Mouse (Mus musculus) hindbrain, embryonic 12.5 days (tissue): ENCODE results near the gene Ikzf1. TPM values are rescaled to one million over a fixed set of nuclear protein-coding genes. Genes with fewer than 3 reads are reported as not detected.
A peak's percentile ranks its signal among the peaks of the same experiment; 100 is the strongest.

ENCODE experiments used
- ATAC-seq: fragments of 200-750 bp; cut with Nextera tagmentation; 2 replicates; pipeline ENCODE4 v1.8.0; 2017; ENCODE audit warnings: moderate TSS enrichment; ENCODE audit not compliant: low FRiP score
- H3K27ac ChIP-seq: fragments of 300-500 bp; sonication (generic); 2 replicates; pipeline ENCODE4 v1.5.1; 2016; ENCODE audit warnings: mild to moderate bottlenecking
- H3K27me3 ChIP-seq: fragments of 300-500 bp; sonication (generic); 2 replicates; pipeline ENCODE4 v1.6.1; 2016; ENCODE audit warnings: mild to moderate bottlenecking
- H3K36me3 ChIP-seq: fragments of 300-500 bp; sonication (generic); 2 replicates; pipeline ENCODE4 v1.6.1; 2016; ENCODE audit warnings: mild to moderate bottlenecking
- H3K4me1 ChIP-seq: fragments of 300-500 bp; sonication (generic); 2 replicates; pipeline ENCODE4 v1.6.1; 2016
- H3K4me2 ChIP-seq: fragments of 300-500 bp; sonication (generic); replicated peaks from 2 replicates; pipeline ENCODE4 v1.6.1; 2016; ENCODE audit warnings: mild to moderate bottlenecking
- H3K4me3 ChIP-seq: fragments of 300-500 bp; sonication (generic); 2 replicates; pipeline ENCODE4 v1.5.1; 2016; ENCODE audit warnings: mild to moderate bottlenecking
- H3K9ac ChIP-seq: fragments of 300-500 bp; sonication (generic); 2 replicates; pipeline ENCODE4 v1.6.1; 2016; ENCODE audit warnings: mild to moderate bottlenecking, moderate library complexity
- H3K9me3 ChIP-seq: fragments of 300-500 bp; sonication (generic); replicated peaks from 2 replicates; pipeline ENCODE4 v1.6.1; 2016; ENCODE audit warnings: mild to moderate bottlenecking
- WGBS: fragments of 180-500 bp; shearing (Covaris S2); methylation state at CpG from one replicate; pipeline ENCODE4 v1.1.7; 2016; 5-methylcytosine and 5-hydroxymethylcytosine counted together
- polyA plus RNA-seq: library from polyadenylated mRNA; unstranded; fragments of >200 nt; fragmentation: Nextera tagmentation; extraction: Ambion mirVana; gene quantifications from 2 replicates; pipeline ENCODE4 v1.2.1, GENCODE M21; 2016

Gene Ikzf1
- polyA plus RNA-seq, 1 experiment from 2014 or later = 0.94 TPM

DNA sequence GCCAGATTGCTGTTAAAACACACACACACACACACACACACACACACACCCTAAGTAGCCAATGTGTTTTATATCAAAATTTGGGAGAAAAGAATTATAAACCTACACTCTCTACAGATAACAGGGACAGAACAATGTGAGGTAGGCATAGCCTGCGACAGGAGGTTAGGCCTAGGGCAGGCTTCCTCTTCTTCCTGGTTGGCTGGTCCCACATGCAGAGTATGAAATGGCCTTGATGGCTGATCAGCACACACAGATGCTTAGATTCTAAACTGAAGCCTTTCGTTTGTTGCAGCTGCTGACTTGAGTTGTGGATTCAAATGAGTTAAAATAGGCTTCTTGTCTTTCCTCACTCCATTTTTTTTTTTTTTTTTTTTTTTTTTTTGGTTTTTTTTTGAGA lies 93.0 kb downstream of the Ikzf1 start:
- ATAC-seq = no peak
- 87% methylated on average over 2 of the region's 2 CpGs for WGBS
- no peak overlapping the region for H3K4me2 ChIP-seq
- no peaks in the 10 kb centered on the region for H3K36me3 ChIP-seq
- no peaks in the 10 kb centered on the region for H3K4me1 ChIP-seq
- H3K27ac ChIP-seq = no peak overlapping the region
- no peak overlapping the region for H3K4me3 ChIP-seq
- no peak overlapping the region for H3K9ac ChIP-seq
- H3K9me3 ChIP-seq = no peaks in the 10 kb centered on the region
- H3K27me3 ChIP-seq = no peaks in the 10 kb centered on the region

DNA sequence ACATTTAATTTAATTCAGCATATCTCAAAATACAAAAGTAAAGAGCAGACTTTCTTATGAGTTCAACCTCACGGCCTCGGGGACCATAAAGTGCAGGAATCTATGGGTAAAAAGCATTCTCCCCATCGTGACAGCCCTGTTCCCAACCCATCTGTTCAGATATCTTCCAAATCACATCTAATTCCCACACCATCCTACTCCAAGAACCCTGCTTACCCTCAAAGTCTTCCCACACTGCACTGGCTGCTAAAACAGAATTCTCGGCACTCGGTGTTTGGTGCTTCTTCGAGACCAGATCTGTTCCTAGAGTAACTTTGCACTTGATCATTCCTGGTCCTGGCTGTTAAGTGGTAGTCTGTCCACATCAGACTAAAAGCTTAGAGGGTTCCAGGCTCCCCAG lies 93.5 kb downstream of the Ikzf1 start:
- Histone ChIP-seq H3K9ac (no peak overlapping the region), H3K27me3 (no peaks in the 10 kb centered on the region), H3K4me3 (no peak overlapping the region), H3K36me3 (no peaks in the 10 kb centered on the region), H3K4me1 (no peaks in the 10 kb centered on the region), H3K4me2 (no peak overlapping the region), H3K9me3 (no peaks in the 10 kb centered on the region), H3K27ac (no peak overlapping the region)
- whole genome bisulfite sequencing = 94% methylated on average over 6 of the region's 6 CpGs
- ATAC-seq = no peak

DNA sequence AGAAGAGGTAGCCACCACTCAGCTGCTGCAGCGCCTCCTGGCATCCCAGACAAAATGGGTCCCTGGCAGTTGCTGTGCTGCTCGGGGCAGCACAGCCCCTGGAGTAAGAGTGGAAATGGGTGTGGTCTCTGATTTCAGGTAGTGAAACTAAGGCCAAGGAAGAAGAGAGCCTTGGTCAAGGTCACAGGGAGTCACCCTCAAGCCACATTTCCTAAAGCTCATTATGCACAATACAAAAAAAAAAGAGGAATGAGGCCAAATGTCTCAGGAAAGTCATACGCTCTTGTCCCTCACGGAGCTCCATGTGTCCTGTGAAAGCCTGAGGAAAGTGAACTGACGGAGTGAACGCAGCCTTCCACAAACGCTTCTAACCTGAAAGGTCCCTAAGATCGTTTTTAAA lies 96.9 kb downstream of the Ikzf1 start:
- H3K27ac ChIP-seq = no peak overlapping the region
- WGBS = 86% methylated on average over 8 of the region's 8 CpGs
- no peaks in the 10 kb centered on the region for H3K27me3 ChIP-seq
- no peak overlapping the region for H3K4me2 ChIP-seq
- no peak overlapping the region for H3K9ac ChIP-seq
- ATAC-seq = no peak
- H3K36me3 ChIP-seq = no peaks in the 10 kb centered on the region
- no peaks in the 10 kb centered on the region for H3K9me3 ChIP-seq
- H3K4me1 ChIP-seq = no peaks in the 10 kb centered on the region
- H3K4me3 ChIP-seq = no peak overlapping the region

DNA sequence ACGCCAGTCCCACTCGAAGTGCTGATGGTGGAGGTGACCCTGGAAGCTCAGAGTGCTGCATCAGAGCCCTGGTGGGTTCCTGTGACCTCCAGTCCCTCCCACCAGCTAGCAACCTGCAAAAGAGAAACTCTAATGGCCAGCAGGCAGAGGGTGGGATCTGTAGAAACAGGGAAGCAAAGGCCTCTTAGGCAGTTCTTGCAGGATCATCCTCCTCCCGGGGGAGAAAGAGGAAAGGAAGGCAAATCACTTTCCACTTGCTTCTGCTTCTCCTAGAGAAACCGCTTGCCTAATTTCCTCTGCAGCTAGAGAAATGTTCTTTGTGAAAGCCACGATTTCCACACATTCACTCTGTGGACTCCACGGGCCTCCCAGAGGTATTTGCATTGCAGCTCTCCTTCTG lies 100.7 kb downstream of the Ikzf1 start:
- H3K36me3 ChIP-seq = no peaks in the 10 kb centered on the region
- no peak overlapping the region for H3K27ac ChIP-seq
- no peak overlapping the region for H3K4me3 ChIP-seq
- no peak overlapping the region for H3K9ac ChIP-seq
- no peaks in the 10 kb centered on the region for H3K27me3 ChIP-seq
- no peaks in the 10 kb centered on the region for H3K4me1 ChIP-seq
- WGBS = 71% methylated on average over 6 of the region's 6 CpGs
- no peaks in the 10 kb centered on the region for H3K9me3 ChIP-seq
- no peak for ATAC-seq
- H3K4me2 ChIP-seq = no peak overlapping the region

DNA sequence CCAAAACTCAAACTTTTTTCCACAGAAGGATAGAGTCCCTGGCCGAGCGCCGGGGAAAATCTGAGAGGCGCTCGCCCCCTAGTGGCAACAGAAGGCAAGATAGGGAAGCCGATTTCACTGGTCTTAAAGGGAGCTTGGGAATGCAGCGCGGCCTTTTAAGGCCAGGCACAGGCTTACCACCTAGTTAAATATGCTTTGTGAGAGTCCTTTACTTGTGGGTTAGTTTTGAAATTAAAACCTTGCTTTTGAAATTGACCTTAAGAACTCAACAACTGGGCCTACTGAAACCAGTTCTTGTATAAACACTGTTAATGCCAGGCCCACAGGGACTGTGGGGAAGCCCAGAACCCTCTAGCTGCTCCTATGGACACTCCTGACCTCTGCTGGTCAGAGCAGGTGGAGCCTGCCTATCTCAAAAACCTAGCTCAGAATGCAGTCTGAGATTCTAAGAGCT lies 103.7 kb downstream of the Ikzf1 start:
- Histone ChIP-seq H3K4me2 (peak overlapping the region; percentile 36), H3K4me3 (no peak overlapping the region), H3K27me3 (no peaks in the 10 kb centered on the region), H3K36me3 (no peaks in the 10 kb centered on the region), H3K9me3 (no peaks in the 10 kb centered on the region), H3K4me1 (no peaks in the 10 kb centered on the region), H3K27ac (no peak overlapping the region), H3K9ac (no peak overlapping the region)
- peak; percentile 98 for ATAC-seq
- WGBS = 1% methylated on average over 8 of the region's 8 CpGs

DNA sequence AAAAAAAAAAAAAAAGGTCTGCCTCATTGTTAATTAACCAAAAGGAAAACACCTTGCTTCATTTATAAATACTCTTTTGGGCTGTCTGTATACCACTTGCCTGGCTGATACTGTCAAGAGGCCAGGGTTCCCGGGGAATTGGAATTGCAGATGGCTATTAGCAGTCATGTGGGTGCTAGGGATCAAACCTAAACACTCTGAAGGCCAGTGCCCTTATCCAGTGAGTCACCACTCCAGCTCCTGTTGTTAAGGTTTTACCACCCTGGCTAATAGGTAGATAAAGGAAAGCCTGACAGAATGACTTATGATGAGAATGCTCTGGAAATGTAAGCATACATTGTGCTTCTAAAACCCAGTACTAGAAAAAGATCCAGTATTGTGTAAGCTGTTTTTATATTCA lies 109.8 kb downstream of the Ikzf1 start:
- 95% methylated on average over 1 of the region's 1 CpGs for WGBS
- ATAC-seq = no peak
- no peak overlapping the region for H3K27ac ChIP-seq
- H3K27me3 ChIP-seq = no peaks in the 10 kb centered on the region
- peaks cover 6% of the 10 kb centered on the region for H3K36me3 ChIP-seq
- no peaks in the 10 kb centered on the region for H3K9me3 ChIP-seq
- no peak overlapping the region for H3K4me2 ChIP-seq
- no peak overlapping the region for H3K9ac ChIP-seq
- no peaks in the 10 kb centered on the region for H3K4me1 ChIP-seq
- no peak overlapping the region for H3K4me3 ChIP-seq

DNA sequence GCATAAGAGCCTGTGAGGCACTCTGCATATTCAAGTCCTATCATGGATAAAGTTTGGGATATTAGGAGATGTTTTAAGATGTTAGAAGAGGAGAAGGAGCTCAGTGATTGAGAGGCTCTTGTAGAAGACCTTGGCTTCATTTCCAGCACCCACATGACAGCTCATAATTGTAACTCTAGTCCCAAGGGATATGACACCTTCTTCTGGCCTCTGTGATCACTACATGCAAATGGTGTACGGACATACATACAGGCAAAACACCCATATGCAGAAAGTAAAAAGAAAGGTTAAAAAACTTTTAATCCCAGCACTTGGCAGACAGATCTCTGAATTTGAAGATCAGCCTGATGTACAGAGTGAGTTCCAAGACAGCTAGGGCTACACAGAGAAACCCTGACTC lies 113.9 kb downstream of the Ikzf1 start:
- Histone ChIP-seq H3K27ac (no peak overlapping the region), H3K9ac (no peak overlapping the region), H3K4me3 (no peak overlapping the region), H3K4me1 (no peaks in the 10 kb centered on the region), H3K36me3 (peaks cover 24% of the 10 kb centered on the region), H3K9me3 (no peaks in the 10 kb centered on the region), H3K27me3 (no peaks in the 10 kb centered on the region), H3K4me2 (no peak overlapping the region)
- ATAC-seq = no peak
- 90% methylated on average over 1 of the region's 1 CpGs for WGBS

DNA sequence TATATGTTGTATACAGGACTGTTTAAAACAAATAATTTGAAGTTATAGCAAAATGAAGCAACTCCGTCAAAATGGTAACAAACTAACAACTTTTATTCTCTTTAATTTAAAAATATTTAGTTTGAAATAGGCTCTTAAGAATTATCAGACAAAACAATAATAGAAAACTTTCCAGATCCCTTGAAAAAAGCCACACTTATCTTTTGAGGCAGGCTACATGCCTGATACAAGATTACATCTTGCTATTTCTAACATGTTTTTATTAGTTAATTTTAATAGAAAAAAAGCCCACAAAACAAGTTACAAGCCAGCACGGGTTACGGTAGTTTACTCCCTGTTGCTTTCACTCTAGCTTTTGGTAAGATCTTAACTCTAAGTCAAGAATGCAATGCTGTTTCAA lies 115.5 kb downstream of the Ikzf1 start:
- H3K9me3 ChIP-seq = no peaks in the 10 kb centered on the region
- H3K4me3 ChIP-seq = no peak overlapping the region
- H3K27me3 ChIP-seq = no peaks in the 10 kb centered on the region
- no peak overlapping the region for H3K9ac ChIP-seq
- no peaks in the 10 kb centered on the region for H3K4me1 ChIP-seq
- H3K4me2 ChIP-seq = no peak overlapping the region
- ATAC-seq = no peak
- no peak overlapping the region for H3K27ac ChIP-seq
- H3K36me3 ChIP-seq = peaks cover 24% of the 10 kb centered on the region
- over 99% methylated on average over 3 of the region's 3 CpGs for WGBS

DNA sequence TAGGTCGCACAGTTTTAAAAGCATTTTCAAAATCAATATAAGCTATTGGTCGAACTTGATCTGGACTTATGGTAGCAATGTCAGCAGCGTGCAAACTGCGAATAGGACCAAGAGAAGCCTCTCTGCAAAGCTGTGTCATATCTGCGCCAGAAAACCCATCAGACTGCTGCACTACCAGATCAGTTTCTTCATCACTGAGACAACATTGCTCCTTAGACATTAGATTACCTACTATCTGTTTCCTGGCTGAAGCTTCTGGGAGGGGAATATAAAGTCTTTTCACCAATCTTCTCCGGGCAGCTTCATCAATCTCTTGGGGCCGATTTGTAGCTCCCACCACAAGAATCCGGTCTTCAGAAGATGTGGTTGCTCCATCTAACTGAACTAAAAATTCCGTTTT lies 116.3 kb downstream of the Ikzf1 start:
- Histone ChIP-seq H3K4me3 (no peak overlapping the region), H3K4me1 (no peaks in the 10 kb centered on the region), H3K4me2 (no peak overlapping the region), H3K27me3 (no peaks in the 10 kb centered on the region), H3K27ac (no peak overlapping the region), H3K9me3 (no peaks in the 10 kb centered on the region), H3K9ac (no peak overlapping the region), H3K36me3 (peaks cover 24% of the 10 kb centered on the region)
- WGBS = 94% methylated on average over 9 of the region's 9 CpGs
- ATAC-seq = no peak

DNA sequence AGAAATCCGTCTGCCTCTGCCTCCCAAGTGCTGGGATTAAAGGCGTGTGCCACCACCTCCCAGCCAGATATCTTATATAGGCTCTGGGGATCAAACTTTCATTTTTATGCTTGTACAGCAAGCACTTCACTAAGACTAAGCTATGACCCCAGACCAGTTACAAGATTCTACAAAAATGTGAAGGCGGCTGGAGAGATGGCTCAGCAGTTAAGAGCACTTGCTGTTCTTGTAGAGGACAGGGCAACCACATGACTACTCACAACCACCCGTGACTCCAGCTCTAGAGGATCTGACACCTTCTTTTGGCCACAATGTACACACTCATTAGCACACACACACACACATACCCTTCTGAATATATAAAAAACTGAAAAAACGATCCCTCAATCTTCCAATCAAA lies 119.6 kb downstream of the Ikzf1 start:
- no peak for ATAC-seq
- Histone ChIP-seq H3K27me3 (no peaks in the 10 kb centered on the region), H3K9me3 (no peaks in the 10 kb centered on the region), H3K4me3 (no peak overlapping the region), H3K9ac (no peak overlapping the region), H3K27ac (no peak overlapping the region), H3K4me1 (peaks cover under 1% of the 10 kb centered on the region; the same call in 1 of the 2 replicates), H3K4me2 (no peak overlapping the region), H3K36me3 (peaks cover 19% of the 10 kb centered on the region)
- WGBS = 89% methylated on average over 5 of the region's 5 CpGs

DNA sequence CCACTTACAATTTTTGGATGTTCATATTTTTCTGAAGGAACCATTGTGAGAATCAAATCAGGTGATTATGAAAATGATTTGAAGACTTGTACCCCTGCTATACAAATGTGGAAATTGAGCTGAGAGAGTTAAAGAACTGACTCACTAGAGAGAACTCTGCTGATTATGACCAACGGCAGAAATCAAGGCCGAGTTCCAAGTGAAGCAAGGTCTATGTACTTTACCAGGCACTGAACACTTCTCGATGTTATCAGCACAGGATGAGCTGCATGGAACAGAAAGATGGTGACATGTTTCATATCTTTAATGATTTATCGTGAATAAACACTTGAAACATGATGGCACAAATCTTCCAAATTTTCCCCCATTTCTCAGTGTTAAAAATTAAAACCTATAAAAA lies 121.1 kb downstream of the Ikzf1 start:
- WGBS = 94% methylated on average over 4 of the region's 4 CpGs
- Histone ChIP-seq H3K9ac (no peak overlapping the region), H3K27ac (no peak overlapping the region), H3K4me3 (no peak overlapping the region), H3K4me1 (peaks cover 6% of the 10 kb centered on the region; the same call in 1 of the 2 replicates), H3K9me3 (no peaks in the 10 kb centered on the region), H3K27me3 (no peaks in the 10 kb centered on the region), H3K4me2 (no peak overlapping the region), H3K36me3 (peaks cover 16% of the 10 kb centered on the region)
- ATAC-seq = no peak

DNA sequence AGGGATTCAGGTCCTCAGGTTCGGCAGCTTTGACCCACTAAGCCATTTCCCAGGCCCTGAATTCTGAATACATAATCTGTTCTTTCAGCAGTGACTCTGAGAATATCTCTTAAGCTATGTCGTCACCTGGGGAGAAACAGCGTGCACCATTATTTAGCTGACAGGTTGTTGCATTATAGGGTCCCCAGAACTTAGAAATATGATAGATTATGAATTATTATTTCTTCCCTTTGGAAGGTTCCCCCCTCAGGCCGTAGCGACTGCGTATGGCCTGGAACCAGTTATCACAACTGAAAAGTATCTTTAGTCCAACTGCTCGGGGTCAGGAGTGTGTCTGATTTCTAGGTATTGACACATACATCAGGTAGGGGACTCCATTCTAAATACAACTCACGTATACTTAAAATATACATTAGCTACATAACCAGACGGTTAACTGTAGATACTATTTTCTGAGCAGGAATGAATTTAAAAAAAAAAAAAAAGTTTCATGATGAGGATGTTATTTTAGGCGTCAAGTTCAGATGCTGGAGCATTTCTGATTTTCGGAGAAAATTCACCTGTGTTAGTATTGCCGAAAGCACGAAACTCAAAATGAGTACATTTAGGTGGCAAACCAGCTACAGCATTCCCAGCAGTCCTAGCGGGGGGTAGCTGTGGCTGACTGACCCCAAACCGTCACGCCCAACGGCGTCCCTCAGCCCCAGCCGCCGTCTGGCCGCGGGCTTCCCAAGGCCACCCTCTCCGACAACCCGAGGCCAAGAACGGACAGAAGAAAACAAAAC lies 123.4 kb downstream of the Ikzf1 start:
- no peaks in the 10 kb centered on the region for H3K27me3 ChIP-seq
- H3K4me1 ChIP-seq = peaks cover 8% of the 10 kb centered on the region; the same call in 1 of the 2 replicates
- ATAC-seq = no peak
- 12% methylated on average over 25 of the region's 25 CpGs for WGBS
- no peaks in the 10 kb centered on the region for H3K9me3 ChIP-seq
- H3K36me3 ChIP-seq = no peaks in the 10 kb centered on the region; the same call in 1 of the 2 replicates
- H3K27ac ChIP-seq = peak overlapping the region; percentile 62; the same call in 1 of the 2 replicates
- peak overlapping the region; percentile 47 for H3K4me3 ChIP-seq
- peak overlapping the region; percentile 76 for H3K9ac ChIP-seq
- peak overlapping the region; percentile 83 for H3K4me2 ChIP-seq

DNA sequence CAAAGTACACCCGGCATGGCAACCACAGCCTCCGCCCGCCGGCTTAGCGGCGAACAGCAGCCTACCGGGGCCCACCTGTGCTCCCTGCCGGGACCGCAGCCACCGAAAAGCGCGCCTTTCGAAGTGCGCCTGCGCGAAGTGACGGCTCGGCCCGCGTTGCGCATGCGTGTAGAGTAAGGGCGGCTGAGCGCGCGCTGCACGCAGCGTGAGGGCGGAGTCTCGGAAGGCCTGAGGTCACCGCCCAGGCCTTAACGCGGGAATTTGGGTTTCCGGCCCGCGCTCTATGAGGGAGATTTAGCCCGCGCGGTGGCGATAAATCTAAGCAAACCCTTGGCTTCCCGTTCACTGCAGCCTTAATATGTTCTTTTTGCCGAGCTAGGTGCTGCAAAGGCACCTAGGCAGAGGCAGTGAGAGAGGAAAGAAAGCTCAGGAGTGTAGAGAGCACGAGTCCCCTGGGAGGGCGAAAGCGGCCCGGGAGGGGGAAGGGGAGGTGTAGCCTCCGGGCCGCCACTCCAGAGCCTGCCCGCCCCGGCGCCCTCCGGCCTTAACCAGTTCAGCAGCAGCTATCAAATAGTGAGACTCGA lies 124.1 kb downstream of the Ikzf1 start, which contains the start of gene Fignl1:
Gene Fignl1 (minus strand): TSS at position 143 of the 584 bp plus-strand sequence.
- under 1% methylated on average over 53 of the region's 53 CpGs for WGBS
- peak within 1 kb of the TSS; percentile 47 for H3K4me3 ChIP-seq
- no peaks in the 10 kb centered on the region for H3K9me3 ChIP-seq
- peaks cover 8% of the 10 kb centered on the region; the same call in 1 of the 2 replicates for H3K4me1 ChIP-seq
- ATAC-seq = peak; percentile 96
- no peaks in the 10 kb centered on the region; the same call in 1 of the 2 replicates for H3K36me3 ChIP-seq
- H3K27me3 ChIP-seq = no peaks in the 10 kb centered on the region
- peak within 1 kb of the TSS; percentile 83 for H3K4me2 ChIP-seq
- peak within 1 kb of the TSS; percentile 97 for H3K27ac ChIP-seq
- H3K9ac ChIP-seq = peak within 1 kb of the TSS; percentile 76
